Mouse (Mus musculus): ENCODE measurements around the gene Npas1. TPM values are rescaled to one million over a fixed set of nuclear protein-coding genes. Genes with fewer than 3 reads are reported as not detected.

Npas1 gene
- polyA plus RNA-seq, 1 experiment from 2014 or later = not detected

GRCm38 (mm10) chr7:16411100-16411499 is 66.4 kb downstream of the Npas1 start:
- ATAC-seq (ENCODE audit: insufficient number of reproducible peaks, low FRiP score, low TSS enrichment, low read depth) = no peak
- H3K36me3 ChIP-seq (ENCODE audit: control insufficient read depth, insufficient read depth, low read length) = peaks cover 4% of the 10 kb centered on the region; the same call in 1 of the 2 replicates
- no peak overlapping the region for H3K27ac ChIP-seq (replicated peaks; ENCODE audit: low read depth, low read length)
- no peak overlapping the region for H3K4me3 ChIP-seq (ENCODE audit: low read depth, low read length)
- H3K9ac ChIP-seq (ENCODE audit: low read length) = no peak overlapping the region
- no peaks in the 10 kb centered on the region for H3K27me3 ChIP-seq (ENCODE audit: control insufficient read depth, insufficient read depth, low read length)
- WGBS = 95% methylated on average over 5 of the region's 5 CpGs
- H3K4me2 ChIP-seq (ENCODE audit: low read depth, severe bottlenecking) = no peak overlapping the region
- peaks cover 3% of the 10 kb centered on the region; the same call in 1 of the 2 replicates for H3K4me1 ChIP-seq (ENCODE audit: control insufficient read depth, insufficient read depth, low read length)
- no peaks in the 10 kb centered on the region for H3K9me3 ChIP-seq (ENCODE audit: control insufficient read depth, low read length)
- DNase-seq (ENCODE audit: low spot score) = no peak

GRCm38 (mm10) chr7:16406978-16407377 is 70.5 kb downstream of the Npas1 start:
- Histone ChIP-seq H3K4me1 (ENCODE audit: control insufficient read depth, insufficient read depth, low read length) (peaks cover 6% of the 10 kb centered on the region; the same call in 1 of the 2 replicates), H3K4me2 (ENCODE audit: low read depth, severe bottlenecking) (no peak overlapping the region), H3K9ac (ENCODE audit: low read length) (no peak overlapping the region), H3K36me3 (ENCODE audit: control insufficient read depth, insufficient read depth, low read length) (no peaks in the 10 kb centered on the region), H3K4me3 (ENCODE audit: low read depth, low read length) (no peak overlapping the region), H3K27ac (replicated peaks; ENCODE audit: low read depth, low read length) (no peak overlapping the region), H3K27me3 (ENCODE audit: control insufficient read depth, insufficient read depth, low read length) (no peaks in the 10 kb centered on the region), H3K9me3 (ENCODE audit: control insufficient read depth, low read length) (no peaks in the 10 kb centered on the region)
- ATAC-seq (ENCODE audit: insufficient number of reproducible peaks, low FRiP score, low TSS enrichment, low read depth) (no peak), DNase-seq (ENCODE audit: low spot score) (no peak)
- WGBS = 97% methylated on average over 3 of the region's 3 CpGs

Other genes starting within 250 kb of the Npas1 start
- 0.07 TPM in 1 of 2 replicates, not detected in the other for gene C5ar2, start 233.6 kb downstream of the Npas1 start, polyA plus RNA-seq (2014; fragmentation: Nextera tagmentation; extraction: Ambion mirVana)
- gene C5ar1, start 218.2 kb downstream of the Npas1 start, polyA plus RNA-seq (2014; fragmentation: Nextera tagmentation; extraction: Ambion mirVana) = 0.38 and 0.55 TPM in 2 replicates
- gene Inafm1, start 204.1 kb downstream of the Npas1 start, polyA plus RNA-seq (2014; fragmentation: Nextera tagmentation; extraction: Ambion mirVana) = 7.9 and 9.6 TPM in 2 replicates
- 20.2 and 23.8 TPM in 2 replicates for gene Ccdc9, start 190.9 kb downstream of the Npas1 start, polyA plus RNA-seq (2014; fragmentation: Nextera tagmentation; extraction: Ambion mirVana)
- 5.0 and 6.8 TPM in 2 replicates for gene Bbc3, start 169.3 kb downstream of the Npas1 start, polyA plus RNA-seq (2014; fragmentation: Nextera tagmentation; extraction: Ambion mirVana)
- gene Sae1, start 89.9 kb downstream of the Npas1 start, polyA plus RNA-seq (2014; fragmentation: Nextera tagmentation; extraction: Ambion mirVana) = 434 and 441 TPM in 2 replicates
- 18.6 and 20.0 TPM in 2 replicates for gene Zc3h4, start 76.8 kb downstream of the Npas1 start, polyA plus RNA-seq (2014; fragmentation: Nextera tagmentation; extraction: Ambion mirVana)
- gene Tmem160, start 24.9 kb downstream of the Npas1 start, polyA plus RNA-seq (2014; fragmentation: Nextera tagmentation; extraction: Ambion mirVana) = 62.0 and 71.4 TPM in 2 replicates
- gene Arhgap35, start 137.3 kb upstream of the Npas1 start, polyA plus RNA-seq (2014; fragmentation: Nextera tagmentation; extraction: Ambion mirVana) = 31.0 and 36.5 TPM in 2 replicates
- gene Ceacam15, start 198.0 kb upstream of the Npas1 start, polyA plus RNA-seq (2014; fragmentation: Nextera tagmentation; extraction: Ambion mirVana) = not detected in 2 replicates
- gene Ceacam9, start 244.2 kb upstream of the Npas1 start, polyA plus RNA-seq (2014; fragmentation: Nextera tagmentation; extraction: Ambion mirVana) = not detected in 2 replicates

Measured in limb, embryonic 11.5 days (tissue).